Mouse (Mus musculus): ENCODE data around the gene Agap1. TPM values are rescaled to one million over a fixed set of nuclear protein-coding genes. Genes with fewer than 3 reads are reported as not detected.

Gene Agap1
- polyA plus RNA-seq (2015; fragmentation: Nextera tagmentation; extraction: Ambion mirVana) = 7.9 and 10.7 TPM in 2 replicates

DNA sequence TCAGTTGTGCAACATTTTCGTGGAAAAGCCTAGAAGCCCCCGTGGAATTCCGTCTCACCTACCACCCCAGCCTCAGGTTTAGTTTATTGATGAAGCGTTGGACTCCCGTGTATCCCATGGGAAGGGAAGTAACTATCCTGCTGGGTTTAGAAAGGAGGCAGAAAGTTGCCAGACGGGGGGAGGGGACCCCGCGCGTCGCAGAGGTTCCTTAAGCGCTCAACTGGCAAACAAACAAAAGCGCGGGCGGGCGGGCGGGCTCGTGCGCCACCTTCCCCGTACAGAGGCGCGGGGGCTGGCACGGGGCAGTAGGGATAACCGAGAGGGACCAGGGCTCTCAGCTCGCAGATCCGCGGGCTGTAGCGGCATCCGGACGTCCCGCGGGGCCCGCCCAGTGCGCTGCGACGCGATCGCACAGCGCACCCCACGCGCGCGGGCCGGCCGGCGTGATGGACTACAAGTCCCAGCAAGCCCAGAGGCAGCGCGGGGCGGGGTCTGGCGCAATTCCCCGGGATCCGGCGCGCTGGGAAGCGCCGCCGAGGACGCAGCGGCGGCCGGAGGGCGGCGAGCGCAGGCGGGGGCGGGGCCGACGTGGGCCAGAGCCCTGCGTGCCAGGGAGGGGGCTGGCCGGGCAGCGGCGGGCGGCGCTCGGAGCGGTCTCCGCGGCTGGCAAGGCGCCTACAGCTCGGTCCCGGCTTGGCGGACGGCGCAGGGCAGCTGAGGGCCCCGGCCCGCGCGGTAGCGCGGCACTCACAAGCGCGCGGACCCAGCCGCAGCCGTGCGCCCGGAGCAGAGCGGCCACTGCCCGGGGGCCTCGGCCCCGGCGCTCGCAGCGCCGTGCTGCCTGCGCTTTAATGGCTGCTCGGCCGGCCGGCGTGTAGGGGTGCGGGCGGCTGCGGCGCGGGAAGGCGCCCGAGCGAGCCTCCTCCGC, at the start of gene Agap1:
Gene Agap1, plus strand, starts transcription at position 611 of the 928 bp plus-strand sequence.
- Histone ChIP-seq H3K9ac (peak within 1 kb of the TSS; percentile 73), H3K4me2 (peak within 1 kb of the TSS; percentile 89), H3K27ac (peak within 1 kb of the TSS; percentile 87), H3K4me1 (peaks cover 26% of the 10 kb centered on the region), H3K36me3 (no peaks in the 10 kb centered on the region), H3K4me3 (peak within 1 kb of the TSS; percentile 82), H3K27me3 (no peaks in the 10 kb centered on the region), H3K9me3 (no peaks in the 10 kb centered on the region)
- WGBS = under 1% methylated on average over 105 of the region's 118 CpGs
- peak; percentile 94 for ATAC-seq (ENCODE audit: insufficient number of reproducible peaks, low FRiP score, low TSS enrichment, low read depth)

DNA sequence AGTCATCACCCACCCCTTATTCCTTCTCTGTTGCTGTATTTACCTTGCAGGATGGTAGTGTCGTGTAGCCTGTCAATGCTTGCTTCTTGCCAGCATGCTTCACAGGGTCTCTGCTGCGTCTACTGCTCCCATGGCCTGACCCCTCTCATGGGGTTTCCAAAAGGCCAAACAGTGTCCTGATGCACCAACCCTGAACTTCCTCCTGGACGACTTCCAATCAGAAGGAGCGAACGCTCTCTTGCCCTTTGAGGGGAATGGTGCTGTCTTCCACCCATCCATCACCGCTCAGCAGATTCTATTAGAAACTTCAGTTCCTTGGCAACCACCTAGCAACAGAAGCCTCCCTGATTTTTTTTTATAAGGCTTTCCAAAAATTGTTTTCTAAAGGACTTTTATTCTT, 48.6 kb upstream of the Agap1 start:
- H3K9ac ChIP-seq = no peak overlapping the region

DNA sequence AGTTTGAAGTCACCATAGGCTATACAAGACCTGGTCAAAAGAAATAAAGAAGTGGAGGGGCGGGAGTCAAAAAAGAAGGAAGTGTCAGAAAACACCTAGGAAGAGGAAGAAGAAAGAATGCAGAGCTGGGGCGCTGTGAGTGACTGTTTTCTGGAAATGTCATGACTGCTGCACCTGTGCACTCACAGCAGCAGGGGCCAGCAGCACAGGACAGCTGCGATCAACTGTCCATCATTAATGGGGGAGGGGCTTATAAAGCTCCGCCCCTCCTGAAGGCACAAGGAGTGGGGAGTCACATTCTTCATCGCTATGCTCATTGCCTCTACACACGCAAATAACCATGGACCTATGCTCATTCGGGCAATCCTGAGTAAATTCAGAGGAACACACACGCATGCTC, 46.6 kb upstream of the Agap1 start:
- Histone ChIP-seq H3K4me3 (no peak overlapping the region), H3K27ac (no peak overlapping the region), H3K27me3 (no peaks in the 10 kb centered on the region), H3K36me3 (no peaks in the 10 kb centered on the region), H3K9ac (no peak overlapping the region), H3K9me3 (no peaks in the 10 kb centered on the region), H3K4me2 (no peak overlapping the region), H3K4me1 (peaks cover 5% of the 10 kb centered on the region)
- WGBS = 81% methylated on average over 8 of the region's 8 CpGs
- no peak for ATAC-seq (ENCODE audit: insufficient number of reproducible peaks, low FRiP score, low TSS enrichment, low read depth)

More for the DNA sequence above, 48.6 kb upstream of the Agap1 start:
- ATAC-seq (ENCODE audit: insufficient number of reproducible peaks, low FRiP score, low TSS enrichment, low read depth) = no peak
- Histone ChIP-seq H3K9me3 (no peaks in the 10 kb centered on the region), H3K36me3 (no peaks in the 10 kb centered on the region), H3K27me3 (no peaks in the 10 kb centered on the region), H3K27ac (no peak overlapping the region), H3K4me1 (no peaks in the 10 kb centered on the region), H3K4me2 (no peak overlapping the region), H3K4me3 (no peak overlapping the region)
- 76% methylated on average over 6 of the region's 6 CpGs for WGBS

DNA sequence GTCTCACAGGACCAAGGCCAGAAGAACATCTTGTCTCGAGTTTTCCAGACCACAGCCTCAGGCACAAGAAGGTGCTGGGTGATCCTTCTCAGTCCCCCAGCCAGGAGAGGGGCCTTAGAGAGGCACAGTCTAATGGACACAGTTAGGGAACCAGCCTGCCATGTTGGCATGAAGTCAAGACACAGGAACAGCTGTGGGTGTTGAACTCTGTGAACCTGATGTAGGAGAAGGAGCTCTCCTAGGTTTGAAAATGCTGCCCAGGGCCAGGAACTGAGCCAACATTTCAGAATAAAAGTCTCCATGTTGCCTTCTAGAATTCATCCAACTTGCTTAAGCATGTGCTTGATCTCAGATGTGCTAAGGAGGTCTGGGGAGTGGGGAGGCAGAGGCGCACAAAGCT, 41.5 kb upstream of the Agap1 start:
- 59% methylated on average over 2 of the region's 2 CpGs for WGBS
- Histone ChIP-seq H3K9me3 (no peaks in the 10 kb centered on the region), H3K27me3 (no peaks in the 10 kb centered on the region), H3K4me3 (no peak overlapping the region), H3K27ac (no peak overlapping the region), H3K4me1 (peaks cover 15% of the 10 kb centered on the region), H3K9ac (no peak overlapping the region), H3K36me3 (no peaks in the 10 kb centered on the region), H3K4me2 (no peak overlapping the region)
- ATAC-seq (ENCODE audit: insufficient number of reproducible peaks, low FRiP score, low TSS enrichment, low read depth) = peak; percentile 52; the same call in 1 of the 2 replicates

DNA sequence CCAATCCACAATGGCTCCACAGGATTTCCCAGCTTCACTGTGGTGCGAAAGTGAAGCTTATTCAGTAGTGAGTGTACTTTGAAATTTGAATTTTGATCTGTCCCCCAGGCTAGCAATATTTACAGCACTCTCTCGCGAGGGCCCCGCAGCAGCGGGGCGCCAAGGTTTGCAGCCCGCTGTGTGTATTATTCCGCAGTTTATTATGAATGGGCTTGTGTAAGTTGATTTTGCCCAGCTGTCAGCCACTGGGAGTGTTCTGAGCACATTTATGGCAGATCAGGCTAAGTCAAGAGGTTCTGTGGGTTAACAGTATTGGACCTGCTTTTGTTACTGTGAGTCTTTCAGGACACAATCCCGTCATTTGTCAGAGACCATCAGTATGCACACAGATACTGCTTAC, 40.0 kb upstream of the Agap1 start:
- H3K27ac ChIP-seq = no peak overlapping the region
- H3K9ac ChIP-seq = no peak overlapping the region
- H3K9me3 ChIP-seq = no peaks in the 10 kb centered on the region
- H3K4me2 ChIP-seq = no peak overlapping the region
- H3K4me1 ChIP-seq = peaks cover 15% of the 10 kb centered on the region
- no peak overlapping the region for H3K4me3 ChIP-seq
- 41% methylated on average over 9 of the region's 9 CpGs for WGBS
- H3K27me3 ChIP-seq = no peaks in the 10 kb centered on the region
- no peaks in the 10 kb centered on the region for H3K36me3 ChIP-seq
- no peak for ATAC-seq (ENCODE audit: insufficient number of reproducible peaks, low FRiP score, low TSS enrichment, low read depth)

DNA sequence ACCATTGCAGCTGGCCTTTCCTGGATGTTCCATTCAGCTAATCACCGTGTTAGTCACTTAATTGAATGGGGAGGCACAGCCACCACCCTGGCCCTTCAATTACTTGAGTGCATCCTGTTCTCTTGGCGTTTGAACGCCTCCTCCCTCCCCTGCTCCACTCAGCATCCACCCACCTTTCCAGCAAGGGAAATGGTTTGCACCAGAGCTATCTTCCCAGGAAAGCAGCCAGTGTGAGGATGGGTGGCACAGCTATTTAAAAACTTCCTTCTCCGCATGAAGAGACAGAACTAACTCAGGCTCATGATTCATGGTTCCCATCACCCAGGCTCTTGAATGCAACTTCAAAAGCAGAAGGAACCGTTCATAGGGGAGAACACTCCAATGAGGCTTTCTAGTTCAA, 37.7 kb upstream of the Agap1 start:
- ATAC-seq (ENCODE audit: insufficient number of reproducible peaks, low FRiP score, low TSS enrichment, low read depth) = no peak
- Histone ChIP-seq H3K4me3 (no peak overlapping the region), H3K9me3 (no peaks in the 10 kb centered on the region), H3K36me3 (no peaks in the 10 kb centered on the region), H3K4me2 (no peak overlapping the region), H3K4me1 (peaks cover 15% of the 10 kb centered on the region), H3K27ac (no peak overlapping the region), H3K27me3 (no peaks in the 10 kb centered on the region), H3K9ac (no peak overlapping the region)
- 40% methylated on average over 5 of the region's 5 CpGs for WGBS

DNA sequence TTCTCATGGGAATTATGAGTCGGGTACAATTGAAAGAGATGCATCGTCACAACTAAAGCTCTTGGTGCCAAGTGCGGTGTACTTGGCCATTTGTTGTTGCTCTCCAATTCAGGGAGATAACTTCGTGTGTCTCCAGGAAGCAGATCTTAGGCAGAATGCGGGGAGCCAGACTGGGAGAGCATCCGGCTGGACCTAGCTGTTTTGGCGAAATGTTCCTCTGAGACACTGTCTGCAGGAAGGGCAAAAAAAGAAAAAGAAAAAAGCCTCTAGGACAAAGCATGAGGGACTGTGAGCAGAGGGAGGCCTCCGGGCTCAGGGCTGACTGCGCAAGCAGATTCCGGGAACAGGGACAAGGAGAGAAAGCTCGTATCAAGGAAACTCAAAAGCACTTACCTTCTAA, 34.0 kb upstream of the Agap1 start:
- no peak for ATAC-seq (ENCODE audit: insufficient number of reproducible peaks, low FRiP score, low TSS enrichment, low read depth)
- H3K4me2 ChIP-seq = no peak overlapping the region
- 83% methylated on average over 11 of the region's 11 CpGs for WGBS
- H3K4me1 ChIP-seq = no peaks in the 10 kb centered on the region
- H3K36me3 ChIP-seq = no peaks in the 10 kb centered on the region
- H3K27me3 ChIP-seq = no peaks in the 10 kb centered on the region
- no peak overlapping the region for H3K27ac ChIP-seq
- H3K9me3 ChIP-seq = no peaks in the 10 kb centered on the region
- H3K9ac ChIP-seq = no peak overlapping the region
- H3K4me3 ChIP-seq = no peak overlapping the region

DNA sequence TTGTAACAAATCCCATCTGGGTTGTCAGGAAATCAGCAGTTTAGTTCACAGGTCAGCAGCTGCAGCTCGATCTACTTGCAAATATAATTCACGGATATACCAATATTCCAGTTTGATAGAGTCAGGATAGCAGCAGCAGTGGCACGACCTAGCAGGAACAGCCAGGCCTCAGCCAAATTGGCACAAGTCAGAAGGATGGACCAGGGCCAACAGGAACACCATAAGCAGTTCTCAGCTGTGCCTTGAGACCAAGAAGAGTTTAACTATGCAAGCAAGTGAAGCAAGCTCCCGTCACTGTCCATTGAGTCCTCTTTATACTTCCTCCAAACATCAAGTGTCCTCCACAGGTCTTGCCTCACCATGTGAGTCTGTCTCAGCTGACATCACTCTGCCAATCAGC, 33.2 kb upstream of the Agap1 start:
- no peaks in the 10 kb centered on the region for H3K27me3 ChIP-seq
- no peak overlapping the region for H3K27ac ChIP-seq
- no peak overlapping the region for H3K4me3 ChIP-seq
- no peaks in the 10 kb centered on the region for H3K9me3 ChIP-seq
- WGBS = 45% methylated on average over 4 of the region's 4 CpGs
- no peak for ATAC-seq (ENCODE audit: insufficient number of reproducible peaks, low FRiP score, low TSS enrichment, low read depth)
- no peak overlapping the region for H3K9ac ChIP-seq
- no peaks in the 10 kb centered on the region for H3K36me3 ChIP-seq
- no peaks in the 10 kb centered on the region for H3K4me1 ChIP-seq
- H3K4me2 ChIP-seq = no peak overlapping the region

DNA sequence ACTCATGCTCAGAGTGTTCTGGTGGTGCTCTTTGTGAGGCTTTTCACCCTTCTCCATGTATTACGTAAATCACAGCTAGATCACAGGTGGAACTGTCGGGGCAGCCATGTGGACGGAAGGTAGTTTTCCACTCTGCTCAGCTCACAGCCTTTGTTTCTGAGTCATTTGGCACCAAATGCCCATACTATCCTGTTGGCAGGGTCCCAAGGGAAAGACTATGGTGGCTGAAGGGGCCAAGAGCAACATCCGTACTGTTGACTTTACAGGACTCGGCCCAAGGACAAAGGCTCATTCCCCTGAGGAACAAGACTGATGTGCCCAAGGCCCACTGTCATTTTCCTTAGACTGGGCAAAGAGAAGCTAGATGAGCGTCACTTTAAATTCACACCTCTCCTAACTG, 30.0 kb upstream of the Agap1 start:
- Histone ChIP-seq H3K4me3 (no peak overlapping the region), H3K27me3 (no peaks in the 10 kb centered on the region), H3K27ac (no peak overlapping the region), H3K9ac (no peak overlapping the region), H3K4me1 (no peaks in the 10 kb centered on the region), H3K36me3 (no peaks in the 10 kb centered on the region), H3K4me2 (no peak overlapping the region), H3K9me3 (no peaks in the 10 kb centered on the region)
- WGBS = 78% methylated on average over 6 of the region's 6 CpGs
- no peak for ATAC-seq (ENCODE audit: insufficient number of reproducible peaks, low FRiP score, low TSS enrichment, low read depth)

DNA sequence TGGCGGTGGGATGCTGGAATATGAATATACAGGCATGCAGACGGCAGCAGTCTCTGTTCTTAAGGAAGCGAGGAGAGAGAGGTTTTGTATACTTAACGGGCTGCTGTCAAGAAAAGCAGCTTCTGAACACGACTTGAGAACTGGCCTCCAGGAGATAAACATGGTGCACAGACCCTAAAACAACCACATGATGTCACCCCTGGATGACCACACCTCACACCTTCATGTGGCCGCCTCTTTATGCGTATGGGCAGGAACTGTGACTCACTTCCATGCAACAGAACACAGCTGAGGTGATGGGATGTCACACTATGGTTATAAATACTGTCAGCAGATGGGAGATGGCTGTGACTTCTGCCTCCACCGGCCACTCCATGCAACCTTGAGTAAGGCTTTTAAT, 28.5 kb upstream of the Agap1 start:
- H3K4me1 ChIP-seq = no peaks in the 10 kb centered on the region
- no peak for ATAC-seq (ENCODE audit: insufficient number of reproducible peaks, low FRiP score, low TSS enrichment, low read depth)
- 65% methylated on average over 8 of the region's 8 CpGs for WGBS
- H3K4me3 ChIP-seq = no peak overlapping the region
- no peaks in the 10 kb centered on the region for H3K36me3 ChIP-seq
- no peak overlapping the region for H3K4me2 ChIP-seq
- H3K27ac ChIP-seq = no peak overlapping the region
- H3K9me3 ChIP-seq = no peaks in the 10 kb centered on the region
- no peaks in the 10 kb centered on the region for H3K27me3 ChIP-seq
- no peak overlapping the region for H3K9ac ChIP-seq

DNA sequence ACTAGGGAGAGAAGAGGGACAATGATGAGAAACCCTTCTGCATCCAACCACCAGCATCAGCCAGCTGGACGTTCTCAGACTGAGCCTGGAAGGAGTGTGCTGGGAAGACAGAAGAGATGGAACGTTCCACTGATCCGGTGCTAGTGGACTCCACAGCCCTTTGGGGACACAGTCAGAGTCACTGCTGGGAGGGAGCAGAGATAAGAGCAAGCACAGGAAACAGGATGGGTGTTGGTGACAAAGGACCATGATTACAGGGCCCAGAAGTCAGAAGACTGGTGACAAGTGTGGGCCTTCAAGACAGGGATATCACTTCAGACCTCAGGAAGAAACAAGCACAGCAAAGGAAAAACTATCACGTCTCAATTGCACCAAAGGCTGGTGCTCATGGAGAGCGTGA, 25.9 kb upstream of the Agap1 start:
- Histone ChIP-seq H3K4me2 (no peak overlapping the region), H3K27ac (no peak overlapping the region), H3K9ac (no peak overlapping the region), H3K4me1 (no peaks in the 10 kb centered on the region), H3K9me3 (no peaks in the 10 kb centered on the region), H3K27me3 (no peaks in the 10 kb centered on the region), H3K36me3 (no peaks in the 10 kb centered on the region), H3K4me3 (no peak overlapping the region)
- ATAC-seq (ENCODE audit: insufficient number of reproducible peaks, low FRiP score, low TSS enrichment, low read depth) = no peak
- 82% methylated on average over 5 of the region's 5 CpGs for WGBS

DNA sequence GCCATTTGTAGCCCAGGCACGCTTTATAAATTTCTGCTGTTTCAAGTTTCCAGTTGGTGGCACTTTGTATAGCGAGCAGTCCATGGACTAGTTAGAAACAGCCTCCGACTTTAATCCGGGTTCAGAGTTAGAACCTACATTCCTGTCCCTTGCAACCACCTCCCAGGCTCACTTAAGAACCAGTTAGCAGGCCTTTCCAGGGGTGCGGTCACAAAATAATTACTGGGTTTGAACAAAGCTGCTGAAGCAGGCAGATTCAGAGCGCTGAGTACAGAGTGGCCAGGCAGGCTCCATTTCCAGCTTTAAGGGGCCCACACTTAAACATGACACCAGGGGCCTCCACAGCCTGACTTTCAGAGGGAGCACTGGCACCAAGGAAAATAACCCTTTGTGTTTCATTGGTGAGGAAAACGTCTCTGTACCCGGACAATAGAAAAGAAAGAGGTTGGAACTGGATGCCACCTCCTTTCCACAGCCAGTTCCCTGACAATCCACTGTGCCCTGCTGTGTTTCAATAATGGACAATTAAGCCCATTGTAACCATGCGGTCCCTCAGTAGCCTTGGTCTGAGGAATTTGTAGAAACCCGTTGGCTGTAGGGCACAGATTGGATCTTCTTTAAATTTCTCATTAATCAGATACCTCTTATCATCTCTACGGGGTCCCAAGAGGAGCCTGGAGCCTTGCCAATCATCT, 24.5 kb upstream of the Agap1 start:
- no peak for ATAC-seq (ENCODE audit: insufficient number of reproducible peaks, low FRiP score, low TSS enrichment, low read depth)
- no peaks in the 10 kb centered on the region for H3K36me3 ChIP-seq
- no peaks in the 10 kb centered on the region for H3K4me1 ChIP-seq
- WGBS = 75% methylated on average over 11 of the region's 11 CpGs
- no peak overlapping the region for H3K27ac ChIP-seq
- H3K9ac ChIP-seq = no peak overlapping the region
- no peak overlapping the region for H3K4me3 ChIP-seq
- H3K9me3 ChIP-seq = no peaks in the 10 kb centered on the region
- H3K27me3 ChIP-seq = no peaks in the 10 kb centered on the region
- no peak overlapping the region for H3K4me2 ChIP-seq

All from limb, embryonic 15.5 days (tissue).